Mouse (Mus musculus): Measurements from ENCODE around the gene Ptpn7.

Gene Ptpn7

GRCm38 (mm10) chr1:135158633-135159032 lies 26.1 kb downstream of the Ptpn7 start:
- DNase-seq (ENCODE audit: low spot score in 2 of 2) = no peak

GRCm38 (mm10) chr1:135159074-135159473 lies 26.6 kb downstream of the Ptpn7 start:
- DNase-seq (ENCODE audit: low spot score in 2 of 2) = no peak

- no peak for DNase-seq (ENCODE audit: low spot score in 2 of 2)
Observed at GRCm38 (mm10) chr1:135159556-135160123, 27.1 kb downstream of the Ptpn7 start.

DNA sequence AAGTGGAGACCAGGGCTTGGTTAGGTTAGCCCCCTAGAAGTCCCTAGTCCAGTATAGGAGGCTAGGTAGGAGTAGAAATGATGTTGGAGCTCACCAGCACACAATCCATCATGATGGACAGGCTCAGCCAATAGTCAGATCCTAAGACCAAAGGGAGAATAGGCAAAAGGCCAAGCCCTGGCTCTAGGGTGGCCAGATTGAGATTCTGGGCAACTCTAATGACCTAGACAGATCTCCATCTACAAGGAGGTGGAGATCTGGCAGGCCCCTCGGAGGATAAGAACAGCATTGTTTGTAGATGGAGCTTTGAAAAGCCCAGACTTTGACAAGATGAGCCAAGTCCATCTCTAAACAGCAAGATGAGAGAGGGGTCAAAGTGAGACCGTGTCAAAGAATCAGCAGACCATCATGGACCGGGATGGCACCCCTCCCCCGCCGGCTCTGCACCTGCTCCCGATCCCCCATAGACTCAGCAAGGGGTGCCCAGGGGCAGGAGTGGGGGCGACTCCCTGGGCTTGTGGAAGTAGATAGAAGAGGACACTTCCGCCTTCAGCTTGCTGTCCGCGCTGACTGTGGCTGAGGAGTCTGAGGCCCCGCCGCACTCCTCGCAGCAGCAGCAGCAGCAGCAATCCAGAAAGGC lies 28.0 kb downstream of the Ptpn7 start:
- DNase-seq (ENCODE audit: low spot score in 2 of 2) = no peak

GRCm38 (mm10) chr1:135162720-135163119 lies 30.2 kb downstream of the Ptpn7 start:
- DNase-seq (ENCODE audit: low spot score in 2 of 2) = no peak

GRCm38 (mm10) chr1:135167435-135167834 lies 34.9 kb downstream of the Ptpn7 start, which contains the start of gene Gpr37l1:
TSS of gene Gpr37l1 (minus strand) at chr1:135167681.
- no peak for DNase-seq (ENCODE audit: low spot score in 2 of 2)

- DNase-seq (ENCODE audit: low spot score in 2 of 2) = no peak
Observed at GRCm38 (mm10) chr1:135168453-135169200, 36.1 kb downstream of the Ptpn7 start.

DNA sequence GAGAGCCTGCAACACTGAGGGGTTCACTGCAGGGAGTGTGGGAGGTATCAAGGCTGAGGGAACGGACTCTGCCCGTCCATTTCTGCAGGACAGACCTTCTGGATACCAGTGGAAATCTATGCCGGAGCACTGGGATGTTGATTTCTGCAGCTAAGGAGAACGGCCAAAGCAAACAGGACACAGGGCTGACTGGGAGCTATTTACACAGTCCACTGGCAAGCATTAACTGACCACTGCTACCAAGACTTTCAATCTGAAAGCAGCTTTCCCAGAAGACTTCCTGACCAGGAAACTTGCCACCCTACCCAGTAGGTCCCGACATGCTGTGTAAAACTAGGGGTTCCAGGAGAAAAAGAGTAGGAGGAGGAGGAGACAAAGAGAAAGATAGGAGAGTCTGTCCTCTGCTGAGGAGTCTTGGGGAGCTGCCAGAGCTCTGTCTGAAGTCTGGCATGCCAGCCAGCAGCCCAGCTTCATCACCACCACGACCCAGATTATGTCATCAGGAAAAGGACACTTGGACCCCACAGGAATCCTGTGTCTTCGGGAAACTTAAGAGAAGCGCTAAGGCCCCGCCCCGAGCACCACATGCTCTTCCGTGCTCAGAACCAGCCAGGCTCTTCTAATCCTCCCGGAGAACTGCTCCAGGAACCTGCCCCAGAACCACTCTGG lies 37.2 kb downstream of the Ptpn7 start:
- no peak for DNase-seq (ENCODE audit: low spot score in 2 of 2)

DNA sequence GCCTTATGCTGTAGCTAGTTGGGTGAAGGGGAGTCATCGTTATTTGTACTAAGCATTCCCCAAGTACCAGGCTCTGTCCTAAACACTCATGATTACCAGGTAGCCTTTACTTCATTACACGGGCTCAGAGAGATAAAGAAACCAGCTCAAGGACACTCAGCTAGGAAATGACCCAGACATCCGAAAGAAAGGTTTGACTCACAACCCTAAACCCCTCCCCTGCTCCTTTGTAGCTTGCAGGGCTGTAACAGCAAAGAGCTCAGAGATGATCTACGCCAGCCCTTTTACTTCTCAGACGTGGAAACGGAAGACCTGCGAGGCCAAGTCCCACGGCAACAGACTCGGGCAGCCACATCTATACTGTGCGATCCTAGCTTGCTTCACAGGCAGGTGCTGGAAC lies 37.8 kb downstream of the Ptpn7 start:
- no peak for DNase-seq (ENCODE audit: low spot score in 2 of 2)

DNA sequence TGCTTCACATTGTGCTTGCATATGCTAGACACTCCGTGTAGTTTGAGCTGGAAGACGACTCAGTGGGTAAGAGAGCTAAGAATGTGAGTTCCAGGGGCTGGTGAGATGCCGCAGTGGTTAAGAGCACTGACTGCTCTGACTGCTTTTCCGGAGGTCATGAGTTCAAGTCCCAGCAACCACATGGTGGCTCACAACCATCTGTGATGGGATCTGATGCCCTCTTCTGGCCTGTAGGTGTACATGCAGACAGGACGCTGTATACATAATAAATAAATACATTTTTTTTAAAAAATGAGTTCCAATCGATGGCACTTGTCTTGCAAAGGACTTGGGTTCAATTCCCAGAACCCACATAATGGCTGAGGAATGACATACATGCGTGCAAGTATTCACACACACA lies 38.7 kb downstream of the Ptpn7 start:
- no peak for DNase-seq (ENCODE audit: low spot score in 2 of 2)

- DNase-seq (ENCODE audit: low spot score in 2 of 2) = no peak
Observed at GRCm38 (mm10) chr1:135171984-135172383, 39.5 kb downstream of the Ptpn7 start.

DNA sequence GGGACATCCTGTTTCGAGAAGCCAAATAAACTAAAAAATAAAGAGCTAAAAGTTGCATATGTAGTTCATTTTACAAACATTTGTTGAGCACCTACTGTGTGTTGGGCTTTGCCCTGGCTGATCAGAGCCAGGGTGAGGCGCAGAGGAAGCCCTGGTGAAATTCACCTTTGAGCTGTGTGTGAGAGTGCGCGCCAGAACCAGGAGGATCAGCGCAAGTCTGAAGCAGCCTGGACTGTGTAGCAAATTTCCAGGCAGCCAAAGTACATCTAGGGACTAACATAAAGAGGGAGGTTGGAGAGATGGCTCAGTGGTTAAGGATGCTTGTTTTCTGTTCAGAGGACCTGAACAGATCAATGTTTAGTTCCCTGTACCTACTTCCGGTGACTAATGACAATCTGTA lies 40.8 kb downstream of the Ptpn7 start:
- DNase-seq (ENCODE audit: low spot score in 2 of 2) = no peak

DNA sequence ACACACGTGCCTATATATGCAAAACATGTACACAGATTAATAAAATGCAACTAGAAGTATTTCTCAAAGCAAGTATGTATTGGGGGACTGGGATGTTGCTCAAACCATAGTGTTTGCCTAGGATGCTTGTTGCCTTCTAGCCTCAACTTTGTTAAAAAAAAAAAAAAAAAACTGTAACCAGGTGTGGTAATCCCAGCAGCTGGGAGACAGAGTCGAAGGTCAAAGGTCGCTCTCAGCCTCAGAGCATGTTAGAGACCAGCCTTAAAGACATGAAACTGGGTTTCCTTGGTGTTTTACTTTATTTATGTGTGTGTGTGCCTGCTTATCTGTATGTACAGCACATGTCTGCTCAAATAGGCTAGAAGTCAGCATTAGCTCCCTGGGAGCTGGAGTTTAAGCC lies 42.7 kb downstream of the Ptpn7 start:
- DNase-seq (ENCODE audit: low spot score in 2 of 2) = no peak

DNA sequence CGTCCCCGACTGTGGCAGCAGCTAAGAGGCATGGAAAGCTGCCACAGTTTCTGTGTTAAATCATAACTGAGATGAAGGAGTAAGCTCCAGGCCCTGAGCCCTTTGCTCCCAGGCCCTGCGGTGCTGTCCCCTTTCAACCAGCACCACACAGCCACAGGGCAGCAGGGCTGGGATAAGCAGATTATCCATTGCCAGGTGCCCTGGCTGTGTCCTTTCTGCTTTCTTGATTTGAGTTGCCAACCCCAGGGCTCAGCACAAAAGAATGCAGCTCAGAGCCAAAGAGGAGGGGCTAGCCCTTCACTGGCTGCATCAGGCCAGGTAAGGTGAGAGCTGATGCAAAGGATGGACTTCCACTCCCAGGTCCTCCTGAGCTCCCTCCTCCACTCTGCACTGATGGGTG lies 45.2 kb downstream of the Ptpn7 start:
- DNase-seq (ENCODE audit: low spot score in 2 of 2) = no peak

- no peak for DNase-seq (ENCODE audit: low spot score in 2 of 2)
Observed at GRCm38 (mm10) chr1:135178863-135179262, 46.4 kb downstream of the Ptpn7 start.

DNA sequence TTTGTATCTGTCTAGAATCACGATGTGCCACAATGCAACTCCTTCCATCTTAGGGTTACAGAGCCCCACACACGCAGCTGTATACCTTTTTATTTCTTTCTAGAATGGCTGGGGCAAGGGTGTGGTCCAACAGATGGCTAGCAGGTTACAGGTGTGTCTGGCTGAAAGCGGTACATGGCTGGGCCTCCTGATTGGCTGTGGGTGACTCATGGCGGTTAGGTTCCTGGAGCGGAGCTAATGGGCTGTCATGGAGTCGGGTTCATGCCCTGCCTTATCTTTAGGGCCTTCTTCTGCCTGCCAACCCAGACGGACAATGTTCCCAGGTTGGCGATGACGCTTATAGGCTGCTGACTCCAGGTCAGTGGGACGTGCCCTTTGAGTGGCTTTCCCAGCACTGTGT lies 48.3 kb downstream of the Ptpn7 start:
- no peak for DNase-seq (ENCODE audit: low spot score in 2 of 2)

DNA sequence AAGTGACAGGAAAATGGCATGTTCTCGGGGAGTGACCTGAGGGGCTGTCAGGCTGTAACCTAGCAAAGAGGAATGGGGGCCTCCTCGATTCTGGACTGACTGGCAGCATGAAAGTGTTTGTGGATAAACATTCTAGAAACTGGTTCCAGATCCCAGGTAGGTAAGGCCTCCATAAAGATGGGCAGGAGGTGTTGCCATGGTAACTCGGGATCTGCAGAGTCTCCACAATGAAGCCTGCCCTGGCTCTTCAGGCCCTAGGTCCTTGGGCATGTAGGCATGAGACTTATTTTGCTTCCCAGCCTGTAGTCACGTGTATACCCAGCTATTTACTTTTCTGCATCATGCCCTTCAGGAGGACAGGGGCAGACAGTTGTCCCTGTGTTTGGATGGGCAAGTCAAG lies 48.8 kb downstream of the Ptpn7 start:
- DNase-seq (ENCODE audit: low spot score in 2 of 2) = no peak

GRCm38 (mm10) chr1:135181880-135182623 lies 49.6 kb downstream of the Ptpn7 start:
- DNase-seq (ENCODE audit: low spot score in 2 of 2) = no peak

DNA sequence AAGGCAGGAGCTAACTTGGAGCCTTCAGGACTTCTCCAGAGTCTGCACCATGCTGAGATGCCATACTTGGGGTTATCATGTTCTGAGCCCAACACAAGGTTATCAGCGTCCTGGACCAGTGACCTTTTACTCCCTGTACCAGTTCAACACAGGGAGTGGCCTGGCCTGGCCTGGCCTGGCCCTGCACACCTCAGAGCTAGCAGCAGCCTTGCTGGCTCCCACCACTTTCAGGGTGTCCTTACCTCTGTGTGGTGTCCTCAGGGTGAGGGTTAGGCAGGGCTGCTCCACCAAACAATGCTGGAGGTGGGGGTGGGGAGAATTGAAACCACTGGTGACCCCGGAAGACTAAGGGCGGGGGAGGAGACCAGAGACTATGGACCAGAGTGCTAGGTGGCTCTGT lies 50.5 kb downstream of the Ptpn7 start:
- no peak for DNase-seq (ENCODE audit: low spot score in 2 of 2)

DNA sequence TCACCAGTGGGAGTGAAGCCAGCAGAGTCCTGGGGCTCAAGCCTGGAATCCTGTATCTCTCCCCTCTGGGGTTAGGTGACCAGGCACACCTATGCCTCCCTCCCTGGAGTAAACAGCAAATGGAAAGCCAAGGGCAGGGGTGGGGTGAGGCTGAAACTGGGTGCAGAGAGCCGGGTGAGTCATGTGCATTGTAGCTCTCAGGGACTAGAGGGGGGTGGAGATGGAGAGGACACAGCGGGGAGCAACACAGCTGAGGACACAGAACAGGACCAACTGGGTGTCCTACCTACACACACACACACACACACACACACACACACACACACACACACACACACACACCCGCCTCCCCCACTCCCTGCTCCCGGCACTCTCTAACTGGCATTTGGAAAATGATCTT lies 50.9 kb downstream of the Ptpn7 start:
- no peak for DNase-seq (ENCODE audit: low spot score in 2 of 2)

DNA sequence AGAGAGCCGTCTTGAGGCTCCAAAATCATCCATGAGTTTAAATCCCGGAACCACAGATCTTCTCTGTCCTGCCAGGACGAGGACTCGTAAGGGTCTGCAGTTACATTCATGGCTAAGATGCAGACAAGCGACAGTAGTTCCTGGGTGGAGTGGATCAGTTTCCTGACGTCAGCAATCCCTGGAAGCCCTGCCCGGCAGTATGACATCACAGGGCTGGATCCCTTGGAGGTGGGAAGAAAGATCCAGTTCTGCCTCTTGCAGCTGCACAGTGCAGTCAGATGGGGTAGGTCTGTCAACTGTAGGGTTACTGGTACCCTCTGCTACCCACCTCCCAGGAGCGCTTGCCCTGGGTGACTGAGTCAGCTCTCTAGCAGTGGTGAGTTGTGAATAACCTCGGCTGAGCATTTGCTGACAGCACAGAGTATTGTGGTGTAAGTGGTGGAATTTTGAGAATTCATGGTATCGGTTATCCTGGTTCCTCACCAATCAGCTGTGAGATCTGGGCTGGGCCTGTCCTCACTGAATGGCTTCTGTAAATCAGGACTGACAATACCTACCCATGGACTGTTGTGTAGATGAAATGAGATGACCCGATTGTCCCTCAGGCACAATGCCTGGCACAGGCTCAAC lies 51.6 kb downstream of the Ptpn7 start:
- DNase-seq (ENCODE audit: low spot score in 2 of 2) = no peak
